ENCODE assay signal across 8 mouse cellular contexts in genomic region chr6:108306910-108307584, GRCm38 (mm10).
DNase-seq lines count a peak whose midpoint lies in the region.

No protein-coding gene starts in this region.

- peak overlapping the region; percentile 44 for H3K4me3 ChIP-seq in brown adipose tissue, adult 24 weeks (ENCODE audit: insufficient read depth, low read depth, low read length)

- intact Hi-C loops in heart, postnatal 10 days (cut with DNase I), result loop anchor here (1.0 to 2.0 kb wide), 2 partner anchors 20 to 94 kb away; partner anchors contain the start of gene Itpr1

- H3K4me1 ChIP-seq in brown adipose tissue, adult 24 weeks (ENCODE audit: control insufficient read depth, insufficient read depth, insufficient read length, low read length), result peaks cover 16% of the 10 kb centered on the region

- DNase-seq in heart, adult 11 months, result peak; percentile 94
- DNase-seq in heart, postnatal 10 days, result no peak
- DNase-seq in kidney, postnatal 36 days, result peak; percentile 29 to 35
- DNase-seq in monocyte, adult 2 months (ENCODE audit: low read depth in 1 of 2, low spot score in 2 of 2), result peak; percentile 16 to 42
- no peak for DNase-seq in retina, embryonic 14.5 days (ENCODE audit: low spot score)
- DNase-seq in adrenal gland, adult 8-10 months, result no peak
- DNase-seq in urinary bladder, adult 18-20 months (ENCODE audit: low spot score in 2 of 2), result no peak

- H3K27ac ChIP-seq in brown adipose tissue, adult 24 weeks (replicated peaks; ENCODE audit: low read depth, low read length), result peak overlapping the region; percentile 97

Comparison
In these comparisons a context has a peak if more than half of its experiments do, and no peak if none do; other contexts are left out.
1. DNase-seq: peak in heart, adult 11 months (single experiment), kidney, postnatal 36 days (2 of 2) and monocyte, adult 2 months (2 of 2); none in heart, postnatal 10 days (0 of 2), retina, embryonic 14.5 days (single experiment), adrenal gland, adult 8-10 months (single experiment) and urinary bladder, adult 18-20 months (0 of 2).